Mouse (Mus musculus): ENCODE results near the gene Fkbp3.

The Fkbp3 gene

DNA sequence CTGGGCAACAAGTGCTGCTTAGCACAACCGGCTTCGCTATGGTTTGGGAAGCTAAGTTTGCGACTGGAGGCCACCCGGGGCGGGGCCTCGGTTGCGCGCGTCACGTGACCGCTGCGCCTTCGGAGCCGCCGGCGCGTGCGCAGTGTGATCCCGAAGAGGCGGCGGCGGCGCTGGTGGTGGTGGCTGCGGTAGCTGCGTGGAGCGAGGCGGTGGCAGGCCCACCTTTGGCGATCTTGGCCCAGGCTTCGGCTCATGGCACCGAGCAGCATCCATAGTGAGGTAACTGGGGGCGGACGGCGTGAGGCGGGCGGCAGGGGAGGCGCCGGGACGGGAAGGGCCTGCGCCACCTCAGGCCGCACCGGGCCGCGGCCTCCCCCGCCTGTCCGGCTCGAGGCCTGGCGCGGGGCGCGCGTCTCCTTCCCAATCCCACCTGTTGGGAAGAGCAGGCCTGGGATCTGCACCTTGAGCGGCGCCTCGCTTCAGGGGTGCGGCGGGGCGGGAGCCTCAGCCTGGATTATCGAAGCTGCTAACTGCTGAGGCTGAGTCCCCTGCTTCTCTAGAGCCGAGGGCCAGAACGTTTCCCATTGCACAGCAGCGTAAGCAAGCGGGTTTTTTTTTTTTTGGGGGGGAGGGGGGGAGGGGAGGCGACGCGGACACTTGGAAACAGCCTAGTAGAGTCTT, 37.5 kb downstream of the Fkbp3 start, which contains the start of gene Prpf39:
TSS of gene Prpf39 (plus strand) at position 144 of the 681 bp plus-strand sequence.
- DNase-seq (ENCODE audit: low spot score in 2 of 2) = peak; percentile 89 to 92

DNA sequence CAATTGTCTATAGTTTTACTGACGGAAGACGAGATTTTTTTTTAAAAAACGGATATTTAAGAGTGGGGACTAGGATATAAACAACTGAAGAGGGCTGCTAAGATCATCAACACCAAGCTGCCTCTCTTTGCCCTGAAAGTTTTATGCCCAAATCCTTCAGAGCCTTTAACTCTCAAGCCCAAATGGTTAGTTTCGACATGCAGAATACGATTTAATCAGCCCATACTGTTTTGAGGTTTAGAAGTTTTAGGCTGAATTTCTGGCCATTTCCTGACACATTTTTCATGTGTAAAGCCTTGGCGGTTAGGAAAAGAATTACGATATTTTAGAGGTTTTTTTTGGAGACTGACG, 38.0 kb downstream of the Fkbp3 start:
- no peak for DNase-seq (ENCODE audit: low spot score in 2 of 2)

DNA sequence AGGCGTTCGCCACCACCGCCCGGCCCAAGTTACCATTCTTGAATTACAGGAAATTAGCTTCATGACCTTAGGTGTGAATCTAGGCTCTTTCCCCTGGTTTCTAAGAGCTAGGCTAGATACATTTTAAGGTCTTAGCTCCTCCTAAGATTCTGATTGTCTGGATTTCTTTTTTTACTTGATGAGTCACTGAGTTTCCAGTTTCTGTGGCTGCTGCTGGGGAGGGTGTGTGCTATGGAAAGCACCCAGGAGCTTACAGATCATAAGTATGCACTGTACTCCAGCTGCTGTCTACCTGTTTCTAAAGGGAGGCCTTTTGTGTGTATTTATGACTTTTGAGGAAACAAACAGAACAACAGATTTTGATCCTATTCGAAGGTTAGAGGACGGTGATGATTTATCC, 51.0 kb downstream of the Fkbp3 start:
- peak in 1 of 2 experiments; percentile 22 for DNase-seq (ENCODE audit: low spot score in 2 of 2)
